Mouse (Mus musculus) adrenal gland, adult 8-10 months (tissue): ENCODE measurements around the gene Samd7. TPM values are rescaled to one million over a fixed set of nuclear protein-coding genes. Genes with fewer than 3 reads are reported as not detected.

Experiments used
- DNase-seq: peaks from one replicate; pipeline ENCODE4 v3.0.0; 2022
- total RNA-seq, 4 experiments: library from RNA; stranded (reverse); gene quantifications; 2 replicates each; pipeline ENCODE4 v1.2.4; 2022

Gene Samd7
- total RNA-seq, 4 experiments from 2014 or later: not detected

DNA sequence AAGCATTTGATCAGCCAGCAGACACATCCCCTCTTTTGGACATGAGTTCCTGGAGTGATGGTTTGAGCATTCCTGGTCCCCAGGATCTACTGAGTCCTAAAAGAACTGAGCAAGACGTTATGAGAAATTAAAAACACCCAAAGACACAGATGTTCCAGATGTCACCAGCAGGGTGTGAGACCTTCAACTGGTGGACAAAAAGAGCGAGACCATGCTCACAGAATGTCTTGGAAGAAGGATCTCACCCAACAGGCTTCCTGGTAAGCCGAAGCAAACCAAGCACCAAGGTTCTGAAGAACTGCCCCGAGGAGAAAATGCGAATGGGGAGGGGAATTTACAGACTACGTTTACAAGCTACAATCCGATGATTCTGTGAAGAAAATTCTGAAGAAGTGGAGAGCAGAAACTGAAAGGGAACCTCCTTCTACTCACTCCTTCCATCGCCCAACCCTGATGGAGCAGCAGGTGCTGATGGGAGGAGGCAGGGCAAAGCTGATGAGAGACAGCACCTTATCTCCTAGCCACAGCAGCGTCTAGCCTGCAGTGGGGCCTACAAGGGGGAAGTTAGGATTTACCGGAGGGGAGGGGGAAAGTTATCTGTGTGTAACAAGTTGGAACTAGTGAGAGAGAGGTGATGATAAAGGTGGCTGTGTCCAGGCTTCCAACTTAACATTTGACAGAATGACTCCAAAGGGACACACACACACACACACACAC, 19.4 kb downstream of the Samd7 start:
- DNase-seq: no peak

- DNase-seq: peak; percentile 9
Measured at GRCm38 (mm10) chr3:30766177-30766576, 20.1 kb downstream of the Samd7 start.

GRCm38 (mm10) chr3:30767271-30767670, 21.2 kb downstream of the Samd7 start:
- no peak for DNase-seq

- DNase-seq: peak; percentile 3
Measured at GRCm38 (mm10) chr3:30769755-30770515, 23.8 kb downstream of the Samd7 start.

GRCm38 (mm10) chr3:30771560-30771959, 25.5 kb downstream of the Samd7 start:
- DNase-seq: no peak

GRCm38 (mm10) chr3:30772631-30773030, 26.5 kb downstream of the Samd7 start:
- no peak for DNase-seq

GRCm38 (mm10) chr3:30774677-30775076, 28.6 kb downstream of the Samd7 start:
- DNase-seq: no peak

GRCm38 (mm10) chr3:30777984-30778383, 31.9 kb downstream of the Samd7 start:
- DNase-seq: no peak

- DNase-seq: no peak
Measured at GRCm38 (mm10) chr3:30788531-30788930, 42.4 kb downstream of the Samd7 start.

- peak; percentile 87 for DNase-seq
Measured at GRCm38 (mm10) chr3:30792737-30793402, 46.8 kb downstream of the Samd7 start, which contains the start of gene Sec62. TSS of gene Sec62 (plus strand) at chr3:30792875.

- DNase-seq: peak; percentile 19
Measured at GRCm38 (mm10) chr3:30793403-30794221, 47.5 kb downstream of the Samd7 start.

DNA sequence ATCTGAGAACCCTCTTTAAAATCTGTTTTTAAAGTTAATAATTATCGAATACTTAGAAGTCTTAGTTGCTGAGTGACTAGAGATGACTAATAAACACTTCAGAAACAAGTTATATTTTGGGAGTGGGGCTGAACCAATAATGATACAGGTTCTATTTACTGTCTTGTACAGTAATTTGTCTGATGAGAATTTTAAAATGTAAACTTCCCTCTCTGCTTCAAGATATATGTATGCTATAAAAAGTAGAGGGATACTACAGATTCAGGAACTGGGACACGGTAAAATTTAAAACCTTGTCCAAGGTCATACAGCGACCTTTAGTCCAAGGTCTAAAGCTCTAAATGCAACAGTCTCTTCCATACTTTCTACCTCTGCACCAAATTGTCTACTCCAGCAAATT, 56.1 kb downstream of the Samd7 start:
- DNase-seq: no peak

- DNase-seq: no peak
Measured at GRCm38 (mm10) chr3:30812881-30813280, 66.8 kb downstream of the Samd7 start.

Other genes starting within 250 kb of the Samd7 start
- gene Mecom, start 198.3 kb upstream of the Samd7 start, total RNA-seq: 1 to 10 TPM; 5.9 to 8.9 (median 6.3) TPM
- under 1 TPM in 1 of 4 experiments, not detected in 3; 0.24 TPM for gene Actrt3, start 146.4 kb upstream of the Samd7 start, total RNA-seq
- gene Mynn, start 144.2 kb upstream of the Samd7 start, total RNA-seq: 10 to 100 TPM; 17.2 to 25.9 (median 20.4) TPM
- gene Lrriq4, start 101.8 kb upstream of the Samd7 start, total RNA-seq: not detected
- not detected for gene Lrrc34, start 98.4 kb upstream of the Samd7 start, total RNA-seq
- under 1 TPM in 1 of 4 experiments, not detected in 3; 0.15 TPM for gene Lrrc31, start 46.5 kb upstream of the Samd7 start, total RNA-seq
- gene Sec62, start 46.6 kb downstream of the Samd7 start, total RNA-seq: 100 to 1,000 TPM in 2 of 4 experiments, 10 to 100 TPM in 2; 91.1 to 113 (median 104) TPM
- 1 to 10 TPM in 2 of 4 experiments, under 1 TPM in 2; 0.83 to 2.4 (median 0.97) TPM for gene Gpr160, start 109.7 kb downstream of the Samd7 start, total RNA-seq
- gene Phc3, start 223.1 kb downstream of the Samd7 start, total RNA-seq: 10 to 100 TPM; 33.5 to 60.0 (median 42.9) TPM
- gene Prkci, start 249.5 kb downstream of the Samd7 start, total RNA-seq: 10 to 100 TPM; 46.4 to 50.6 (median 50.1) TPM